Mouse (Mus musculus) limb, embryonic 15.5 days (tissue): ENCODE results near the gene Olfr629. TPM values are rescaled to one million over a fixed set of nuclear protein-coding genes. Genes with fewer than 3 reads are reported as not detected.
"Not testable (repeated sequence)": the region's sequence is repeated elsewhere in the genome, so short reads cannot be mapped to it uniquely, and the experiment has no call there.

Experiments
- ATAC-seq: fragments of 200-750 bp; cut with Nextera tagmentation; 2 replicates; pipeline ENCODE4 v1.8.0; 2017; ENCODE audit warnings: low read depth, moderate TSS enrichment; ENCODE audit not compliant: insufficient number of reproducible peaks, low FRiP score, low TSS enrichment
- H3K27ac ChIP-seq: fragments of 300-500 bp; sonication (generic); 2 replicates; pipeline ENCODE4 v1.5.1; 2015; ENCODE audit warnings: moderate library complexity, mild to moderate bottlenecking, inconsistent platforms
- H3K27me3 ChIP-seq: fragments of 300-500 bp; sonication (generic); 2 replicates; pipeline ENCODE4 v1.6.1; 2015; ENCODE audit warnings: inconsistent platforms
- H3K36me3 ChIP-seq: fragments of 300-500 bp; sonication (generic); 2 replicates; pipeline ENCODE4 v1.6.1; 2015; ENCODE audit warnings: inconsistent platforms
- H3K4me1 ChIP-seq: fragments of 300-500 bp; sonication (generic); 2 replicates; pipeline ENCODE4 v1.6.1; 2015; ENCODE audit warnings: inconsistent platforms
- H3K4me2 ChIP-seq: fragments of 300-500 bp; sonication (generic); 2 replicates; pipeline ENCODE4 v1.6.1; 2015; ENCODE audit warnings: mild to moderate bottlenecking, inconsistent platforms
- H3K4me3 ChIP-seq: fragments of 300-500 bp; sonication (generic); 2 replicates; pipeline ENCODE4 v1.5.1; 2015; ENCODE audit warnings: mild to moderate bottlenecking, inconsistent platforms
- H3K9ac ChIP-seq: fragments of 300-500 bp; sonication (generic); 2 replicates; pipeline ENCODE4 v1.6.1; 2015; ENCODE audit warnings: inconsistent platforms
- H3K9me3 ChIP-seq: fragments of 300-500 bp; sonication (generic); 2 replicates; pipeline ENCODE4 v1.6.1; 2016; ENCODE audit warnings: inconsistent platforms
- WGBS: fragments of 180-500 bp; shearing (Covaris S2); methylation state at CpG from one replicate; pipeline ENCODE4 v1.1.7; 2015; 5-methylcytosine and 5-hydroxymethylcytosine counted together
- polyA plus RNA-seq: library from polyadenylated mRNA; unstranded; fragments of >200 nt; fragmentation: Nextera tagmentation; extraction: Ambion mirVana; gene quantifications from 2 replicates; pipeline ENCODE4 v1.2.1, GENCODE M21; 2015

The Olfr629 gene
- polyA plus RNA-seq: not detected in 2 replicates

DNA sequence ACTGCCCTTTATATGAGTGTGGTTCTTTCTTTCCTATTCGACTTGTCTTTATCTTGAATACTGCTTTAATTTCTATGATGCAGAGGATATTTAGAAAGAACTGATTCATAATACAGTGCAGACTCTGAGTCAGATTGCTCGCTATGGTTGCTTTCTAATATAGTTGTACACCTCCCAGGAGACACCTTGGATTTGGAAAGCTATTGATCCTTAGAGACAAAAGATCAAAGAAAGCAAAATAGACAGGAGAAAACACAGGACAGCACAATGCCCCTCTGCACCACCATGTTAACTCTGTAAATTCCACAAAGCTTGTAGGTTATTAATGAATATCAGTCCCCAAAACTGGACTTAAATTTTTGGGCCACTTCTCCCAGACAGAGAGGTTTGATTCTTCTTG, at the start of gene Olfr629:
TSS of gene Olfr629 (minus strand) at position 101 of the 400 bp plus-strand sequence.
- H3K4me1 ChIP-seq: no peaks in the 10 kb centered on the region
- H3K27ac ChIP-seq: no peak within 1 kb of the TSS
- H3K9ac ChIP-seq: no peak within 1 kb of the TSS
- H3K4me3 ChIP-seq: no peak within 1 kb of the TSS
- no peaks in the 10 kb centered on the region for H3K9me3 ChIP-seq
- H3K27me3 ChIP-seq: no peaks in the 10 kb centered on the region
- ATAC-seq: no peak
- H3K36me3 ChIP-seq: no peaks in the 10 kb centered on the region
- H3K4me2 ChIP-seq: no peak within 1 kb of the TSS
- 73% methylated on average over 2 of the region's 2 CpGs for WGBS

DNA sequence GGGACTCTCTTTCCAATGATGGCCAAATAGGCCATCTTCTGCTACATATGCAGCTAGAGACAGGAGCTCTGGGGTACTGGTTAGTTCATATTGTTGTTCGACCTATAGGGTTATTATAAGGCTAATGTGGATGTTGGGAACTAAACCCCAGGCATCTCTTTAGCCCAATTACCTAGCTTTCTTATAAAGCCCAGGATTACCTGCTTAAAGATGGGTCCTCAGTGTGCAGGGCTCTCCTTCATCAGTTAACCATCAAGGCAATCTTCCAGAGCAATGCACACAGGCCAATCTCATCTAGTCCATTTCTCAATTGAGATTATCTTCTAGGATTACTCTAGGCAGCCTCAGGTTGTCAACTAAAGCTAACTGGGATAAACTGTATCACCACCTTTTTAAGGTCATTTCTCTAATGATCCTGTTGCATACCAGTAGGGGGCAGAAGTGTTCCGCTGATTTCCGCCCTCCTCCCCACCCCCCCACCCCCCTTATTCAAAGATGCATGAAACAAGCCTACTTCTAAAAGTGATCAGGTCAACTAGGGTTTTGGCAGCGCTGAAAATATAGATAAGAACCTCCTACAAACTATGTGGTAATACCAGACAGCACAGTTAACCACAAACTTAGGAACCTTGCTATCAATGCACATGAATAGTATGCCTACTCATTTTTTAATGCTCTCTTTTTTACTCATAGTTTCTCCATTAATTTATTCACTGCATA, 48.1 kb upstream of the Olfr629 start:
- Histone ChIP-seq H3K4me3 (no peak overlapping the region), H3K27me3 (no peaks in the 10 kb centered on the region), H3K9me3 (no peaks in the 10 kb centered on the region), H3K36me3 (no peaks in the 10 kb centered on the region), H3K9ac (no peak overlapping the region), H3K4me1 (no peaks in the 10 kb centered on the region), H3K27ac (no peak overlapping the region), H3K4me2 (no peak overlapping the region)
- 24% methylated on average over 4 of the region's 4 CpGs for WGBS
- no peak for ATAC-seq

DNA sequence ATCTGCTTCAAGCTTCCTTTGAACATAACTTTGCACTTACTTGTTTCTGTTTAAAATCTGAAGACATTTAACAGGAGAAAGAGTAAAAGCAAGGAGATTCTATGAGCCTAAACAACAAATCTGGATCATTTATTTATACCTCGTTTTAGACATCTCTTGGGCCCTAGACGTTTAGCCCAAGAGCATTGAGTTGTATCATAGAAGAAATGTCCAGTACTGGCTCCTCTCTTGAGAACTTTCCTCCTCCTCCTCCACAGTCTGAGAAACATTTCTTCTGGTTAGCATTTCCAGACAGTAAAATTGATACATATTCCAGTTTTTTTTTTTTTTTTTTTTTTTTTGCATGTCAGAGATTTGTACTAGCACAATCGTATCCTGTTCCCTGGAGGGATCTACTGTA, 47.0 kb upstream of the Olfr629 start, which contains the start of gene Olfr67:
TSS of gene Olfr67 (minus strand) at position 101 of the 400 bp plus-strand sequence.
- WGBS: 72% methylated on average over 3 of the region's 3 CpGs
- H3K4me2 ChIP-seq: no peak within 1 kb of the TSS
- no peaks in the 10 kb centered on the region for H3K27me3 ChIP-seq
- no peak within 1 kb of the TSS for H3K4me3 ChIP-seq
- no peaks in the 10 kb centered on the region for H3K4me1 ChIP-seq
- H3K9me3 ChIP-seq: no peaks in the 10 kb centered on the region
- H3K36me3 ChIP-seq: no peaks in the 10 kb centered on the region
- ATAC-seq: no peak
- no peak within 1 kb of the TSS for H3K9ac ChIP-seq
- H3K27ac ChIP-seq: no peak within 1 kb of the TSS

GRCm38 (mm10) chr7:103779598-103779997, 34.9 kb upstream of the Olfr629 start, which contains the start of gene Olfr68:
Gene Olfr68, minus strand, starts transcription at chr7:103779698.
- Histone ChIP-seq H3K27me3 (no peaks in the 10 kb centered on the region), H3K4me3 (no peak within 1 kb of the TSS), H3K9me3 (no peaks in the 10 kb centered on the region), H3K36me3 (no peaks in the 10 kb centered on the region), H3K4me1 (no peaks in the 10 kb centered on the region), H3K9ac (no peak within 1 kb of the TSS), H3K27ac (no peak within 1 kb of the TSS), H3K4me2 (no peak within 1 kb of the TSS)
- 73% methylated on average over 3 of the region's 3 CpGs for WGBS
- ATAC-seq: no peak

GRCm38 (mm10) chr7:103777652-103778051, 32.9 kb upstream of the Olfr629 start:
- H3K4me1 ChIP-seq, H3K36me3 ChIP-seq, H3K4me3 ChIP-seq, ATAC-seq, H3K27me3 ChIP-seq, H3K9me3 ChIP-seq, H3K9ac ChIP-seq, H3K4me2 ChIP-seq, H3K27ac ChIP-seq: not testable (repeated sequence)
- 87% methylated on average over 4 of the region's 4 CpGs for WGBS

- no peaks in the 10 kb centered on the region for H3K4me1 ChIP-seq
- WGBS: 70% methylated on average over 2 of the region's 2 CpGs
- no peaks in the 10 kb centered on the region for H3K9me3 ChIP-seq
- no peak within 1 kb of the TSS for H3K9ac ChIP-seq
- no peak for ATAC-seq
- no peak within 1 kb of the TSS for H3K4me3 ChIP-seq
- no peak within 1 kb of the TSS for H3K27ac ChIP-seq
- H3K4me2 ChIP-seq: no peak within 1 kb of the TSS
- H3K36me3 ChIP-seq: no peaks in the 10 kb centered on the region
- H3K27me3 ChIP-seq: no peaks in the 10 kb centered on the region
Measured at GRCm38 (mm10) chr7:103771494-103771893, 26.8 kb upstream of the Olfr629 start, which contains the start of gene Olfr69. Gene Olfr69, minus strand, starts transcription at chr7:103771594.

DNA sequence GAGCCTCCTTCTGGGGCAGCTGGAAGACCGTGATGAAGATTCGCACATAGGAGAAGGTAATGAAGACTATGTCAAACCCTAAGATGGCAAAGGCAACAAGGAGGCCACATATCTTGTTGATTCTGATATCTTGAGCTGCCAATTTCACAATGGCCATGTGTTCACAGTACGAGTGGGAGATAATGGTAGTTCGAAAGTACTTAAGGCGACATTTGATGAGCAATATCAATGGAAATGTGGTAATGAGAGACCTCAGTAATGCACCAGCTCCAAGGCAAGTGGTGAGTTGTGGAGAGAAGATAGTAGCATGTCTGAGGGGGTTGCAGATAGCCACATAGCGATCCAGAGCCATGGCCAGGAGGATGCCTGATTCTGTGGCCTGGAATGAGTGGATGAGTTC, 22.9 kb upstream of the Olfr629 start:
- not testable (repeated sequence) for H3K9me3 ChIP-seq, H3K4me1 ChIP-seq, H3K4me2 ChIP-seq, H3K36me3 ChIP-seq, H3K27ac ChIP-seq, H3K9ac ChIP-seq, H3K27me3 ChIP-seq, ATAC-seq, H3K4me3 ChIP-seq
- 91% methylated on average over 6 of the region's 6 CpGs for WGBS

DNA sequence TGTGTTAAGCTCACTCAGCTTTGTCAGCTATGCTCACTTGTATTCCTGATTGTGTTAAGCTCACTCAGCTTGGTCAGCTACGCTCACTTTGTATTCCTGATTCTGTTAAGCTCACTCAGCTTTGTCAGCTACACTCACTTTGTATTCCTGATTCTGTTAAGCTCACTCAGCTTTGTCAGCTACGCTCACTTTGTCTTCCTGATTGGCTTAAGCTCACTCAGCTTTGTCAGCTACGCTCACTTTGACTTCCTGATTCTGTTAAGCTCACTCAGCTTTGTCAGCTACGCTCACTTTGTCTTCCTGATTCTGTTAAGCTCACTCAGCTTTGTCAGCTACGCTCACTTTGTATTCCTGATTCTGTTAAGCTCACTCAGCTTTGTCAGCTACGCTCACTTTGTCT, 17.5 kb upstream of the Olfr629 start:
- H3K27ac ChIP-seq, H3K4me3 ChIP-seq, H3K9ac ChIP-seq, H3K27me3 ChIP-seq, H3K9me3 ChIP-seq, H3K4me1 ChIP-seq, ATAC-seq, H3K4me2 ChIP-seq, H3K36me3 ChIP-seq: not testable (repeated sequence)
- 81% methylated on average over 6 of the region's 6 CpGs for WGBS

- Histone ChIP-seq H3K4me3 (no peak within 1 kb of the TSS), H3K27me3 (no peaks in the 10 kb centered on the region), H3K27ac (no peak within 1 kb of the TSS), H3K4me1 (no peaks in the 10 kb centered on the region), H3K4me2 (no peak within 1 kb of the TSS), H3K9me3 (no peaks in the 10 kb centered on the region), H3K36me3 (no peaks in the 10 kb centered on the region), H3K9ac (no peak within 1 kb of the TSS)
- ATAC-seq: no peak
- 43% methylated on average over 2 of the region's 2 CpGs for WGBS
Measured at GRCm38 (mm10) chr7:103757233-103757632, 12.5 kb upstream of the Olfr629 start, which contains the start of gene Olfr630. Gene Olfr630, minus strand, starts transcription at chr7:103757333.

- Histone ChIP-seq H3K9ac (no peak within 1 kb of the TSS), H3K4me1 (no peaks in the 10 kb centered on the region), H3K9me3 (no peaks in the 10 kb centered on the region), H3K27ac (no peak within 1 kb of the TSS), H3K36me3 (no peaks in the 10 kb centered on the region), H3K4me3 (no peak within 1 kb of the TSS), H3K27me3 (no peaks in the 10 kb centered on the region), H3K4me2 (no peak within 1 kb of the TSS)
- ATAC-seq: no peak
- WGBS: 83% methylated on average over 1 of the region's 1 CpGs
Measured at GRCm38 (mm10) chr7:103730074-103730473, 14.7 kb downstream of the Olfr629 start, which contains the start of gene Olfr628. Gene Olfr628, plus strand, starts transcription at chr7:103730374.

GRCm38 (mm10) chr7:103716398-103716797, 28.3 kb downstream of the Olfr629 start:
- H3K9ac ChIP-seq, H3K27ac ChIP-seq, H3K4me2 ChIP-seq, H3K9me3 ChIP-seq, H3K4me1 ChIP-seq, ATAC-seq, H3K4me3 ChIP-seq, H3K27me3 ChIP-seq, H3K36me3 ChIP-seq: not testable (repeated sequence)
- 81% methylated on average over 1 of the region's 1 CpGs for WGBS

DNA sequence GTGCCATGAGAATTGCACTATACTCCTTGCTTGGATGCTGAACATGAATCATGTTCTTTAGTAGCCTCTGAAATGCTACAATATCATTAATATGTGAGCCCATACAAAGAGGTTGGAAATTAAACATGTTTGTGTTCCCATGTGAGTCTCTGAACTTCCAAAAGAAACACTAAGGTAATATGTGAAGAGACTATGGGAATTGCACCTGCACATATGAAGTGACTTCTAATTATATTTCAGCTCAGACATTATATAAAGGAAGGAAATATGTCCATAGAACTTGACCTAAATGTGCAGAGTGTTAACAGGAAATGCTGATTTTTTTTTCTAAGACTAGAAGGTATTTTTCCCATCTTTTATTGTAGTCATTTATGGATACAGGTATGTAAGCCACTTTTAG, 30.4 kb downstream of the Olfr629 start, which contains the start of gene Olfr243:
TSS of gene Olfr243 (plus strand) at position 301 of the 400 bp plus-strand sequence.
- no peaks in the 10 kb centered on the region for H3K9me3 ChIP-seq
- no peak within 1 kb of the TSS for H3K4me2 ChIP-seq
- no peak for ATAC-seq
- no peak within 1 kb of the TSS for H3K27ac ChIP-seq
- no peak within 1 kb of the TSS for H3K9ac ChIP-seq
- H3K27me3 ChIP-seq: no peaks in the 10 kb centered on the region
- no peaks in the 10 kb centered on the region for H3K36me3 ChIP-seq
- no peak within 1 kb of the TSS for H3K4me3 ChIP-seq
- no peaks in the 10 kb centered on the region for H3K4me1 ChIP-seq
